Mouse (Mus musculus) c-Kit-positive CD71-negative TER-119-negative erythroid progenitor cells, embryonic 14.5 days (primary cell): ENCODE data around the gene Snrk.
"Not testable (repeated sequence)": the region's sequence is repeated elsewhere in the genome, so short reads cannot be mapped to it uniquely, and the experiment has no call there.

ENCODE experiments used
- DNase-seq: peaks from one replicate; pipeline ENCODE4 v3.0.0-alpha.2; 2013; ENCODE audit warnings: low read depth

Gene Snrk

GRCm38 (mm10) chr9:122145677-122146076, 28.6 kb downstream of the Snrk start:
- no peak for DNase-seq

DNA sequence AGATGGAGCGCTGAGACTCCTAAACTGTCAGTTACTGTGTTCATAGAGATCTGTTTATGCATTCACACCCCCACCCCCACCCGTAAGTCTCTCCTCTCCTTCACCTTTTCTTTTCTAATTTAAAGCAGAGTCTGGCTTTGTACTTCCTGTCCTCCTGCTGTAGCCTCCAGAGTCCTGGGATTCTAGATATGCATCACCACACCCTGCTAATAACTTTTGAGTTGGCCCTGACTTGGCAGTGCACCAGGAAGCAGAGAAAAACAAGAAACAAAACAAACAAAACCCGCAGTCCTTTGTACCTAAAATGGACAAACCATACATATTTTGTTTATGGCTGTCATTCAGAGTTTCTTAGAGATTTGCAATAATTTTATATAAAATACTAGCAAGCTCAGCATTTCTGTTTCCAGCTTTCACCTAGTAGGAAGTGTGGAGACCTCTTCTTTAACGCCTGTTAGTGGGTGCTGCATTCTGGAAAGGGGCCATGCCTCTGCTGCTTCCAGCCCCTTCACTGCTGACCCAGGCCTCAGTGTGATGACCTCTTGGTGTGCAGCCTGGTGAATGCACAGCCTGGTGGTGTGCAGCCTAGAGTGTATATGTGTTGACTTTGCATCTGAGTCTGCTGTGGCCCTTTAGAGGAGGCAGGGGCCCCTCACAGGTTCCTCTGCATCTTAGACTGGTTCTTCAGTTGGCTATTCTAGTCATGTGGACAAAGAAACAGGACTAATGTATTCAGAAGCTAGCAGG, 29.2 kb downstream of the Snrk start:
- DNase-seq = no peak

DNA sequence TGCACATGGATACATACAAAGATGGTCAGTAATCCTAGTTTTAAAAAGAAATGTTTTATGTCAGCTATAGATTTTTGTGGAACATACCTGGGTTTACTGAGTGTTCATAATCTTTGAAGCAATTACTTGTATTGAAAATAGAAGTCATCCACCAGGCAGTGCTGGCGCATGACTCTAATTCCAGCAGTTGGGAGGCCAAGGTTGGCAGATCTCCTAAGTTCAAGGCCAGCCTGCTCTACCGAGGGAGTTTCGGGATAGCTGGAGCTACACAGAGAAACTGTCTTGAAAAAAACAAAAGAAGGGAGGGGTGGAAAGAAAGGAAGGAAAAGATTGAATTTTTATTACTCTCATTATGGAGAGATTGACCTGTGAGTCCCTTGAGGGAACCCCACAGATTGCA, 31.3 kb downstream of the Snrk start:
- DNase-seq = no peak

GRCm38 (mm10) chr9:122149997-122150826, 33.1 kb downstream of the Snrk start:
- no peak for DNase-seq

GRCm38 (mm10) chr9:122152063-122152462, 35.0 kb downstream of the Snrk start:
- no peak for DNase-seq

GRCm38 (mm10) chr9:122152501-122152900, 35.4 kb downstream of the Snrk start:
- no peak for DNase-seq

DNA sequence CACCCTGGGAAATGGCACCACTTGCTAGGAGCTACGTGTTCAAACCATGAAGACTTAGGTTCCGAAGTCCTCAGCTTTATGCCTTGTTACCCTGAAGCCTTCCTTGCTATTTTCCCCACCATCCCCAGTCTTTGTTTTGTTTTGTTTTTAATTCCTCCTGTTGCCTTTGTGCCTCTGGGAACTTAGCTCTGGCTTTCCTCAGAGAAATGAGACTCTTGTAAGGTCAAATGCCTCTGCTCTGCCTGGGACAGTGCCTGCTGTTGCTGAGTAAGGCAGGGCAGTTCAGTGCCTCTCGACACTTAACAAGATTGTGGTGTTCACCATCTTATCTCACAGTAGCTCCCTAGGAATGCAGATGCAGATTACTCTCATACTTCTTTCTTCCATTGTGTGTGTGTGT, 36.4 kb downstream of the Snrk start:
- DNase-seq = no peak

DNA sequence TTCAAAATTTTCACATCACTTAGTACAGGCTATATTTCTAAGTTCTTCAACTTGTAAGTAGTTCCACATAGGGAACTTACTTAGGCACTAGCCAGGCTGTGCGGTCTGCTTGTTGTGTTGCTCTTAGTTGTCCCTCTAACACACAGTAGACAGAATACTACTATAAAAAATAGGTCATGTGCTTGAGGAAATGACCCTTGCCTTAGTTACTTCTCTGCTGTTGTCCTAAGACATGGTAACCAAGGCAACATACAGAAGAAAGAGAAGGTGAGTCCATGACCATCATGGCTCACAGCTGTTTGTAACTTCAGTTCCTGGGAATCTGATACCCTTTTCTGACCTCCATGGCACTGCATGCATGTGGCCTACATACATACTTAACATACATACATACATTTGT, 38.1 kb downstream of the Snrk start:
- DNase-seq = no peak

DNA sequence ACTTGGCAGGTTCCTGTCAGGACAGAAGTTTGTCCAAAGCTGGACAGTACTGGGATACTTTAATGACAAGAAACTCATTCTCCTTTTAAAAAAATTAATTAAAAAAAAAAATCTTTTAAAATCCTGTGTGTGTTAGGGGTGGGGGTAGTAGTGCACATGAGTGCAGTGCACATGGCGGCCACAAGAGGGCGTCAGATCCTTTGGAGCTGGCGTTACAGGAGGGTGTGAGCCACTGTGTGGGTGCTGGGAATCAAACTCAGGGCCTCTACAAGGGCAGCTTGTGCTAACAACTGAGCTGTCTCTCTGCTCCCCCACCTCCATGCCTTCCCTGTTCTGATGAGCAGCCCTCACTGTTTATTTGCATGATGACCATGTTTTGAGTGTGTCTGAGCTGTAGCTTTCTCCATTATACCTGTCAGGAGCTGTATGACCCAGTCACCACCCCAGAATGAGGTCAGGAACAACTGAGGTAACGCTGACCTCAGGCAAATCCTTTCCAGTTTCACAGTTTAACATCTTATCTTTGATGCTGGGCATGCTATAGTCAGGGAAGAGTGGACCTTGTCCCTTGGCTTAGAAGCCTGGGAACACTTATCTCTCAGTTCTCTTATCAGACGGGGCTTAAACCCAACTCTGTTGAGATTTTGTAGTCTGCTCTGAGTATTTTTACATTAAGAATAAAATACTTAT, 39.5 kb downstream of the Snrk start:
- no peak for DNase-seq

DNA sequence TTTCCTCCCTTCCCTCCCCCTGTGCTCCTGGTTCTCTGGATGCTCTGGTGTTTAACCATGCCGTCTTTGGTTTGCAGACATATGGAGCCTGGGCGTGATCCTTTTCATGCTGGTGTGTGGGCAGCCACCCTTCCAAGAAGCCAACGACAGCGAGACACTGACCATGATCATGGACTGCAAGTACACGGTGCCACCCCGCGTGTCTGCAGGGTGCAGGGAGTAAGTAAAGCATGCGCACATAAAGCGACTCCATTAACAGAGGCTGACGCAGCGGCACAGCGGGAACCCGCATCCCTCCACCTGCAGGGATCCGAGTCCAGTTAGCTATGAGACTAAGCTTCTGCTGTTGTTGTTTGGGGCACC, 40.0 kb downstream of the Snrk start:
- no peak for DNase-seq

DNA sequence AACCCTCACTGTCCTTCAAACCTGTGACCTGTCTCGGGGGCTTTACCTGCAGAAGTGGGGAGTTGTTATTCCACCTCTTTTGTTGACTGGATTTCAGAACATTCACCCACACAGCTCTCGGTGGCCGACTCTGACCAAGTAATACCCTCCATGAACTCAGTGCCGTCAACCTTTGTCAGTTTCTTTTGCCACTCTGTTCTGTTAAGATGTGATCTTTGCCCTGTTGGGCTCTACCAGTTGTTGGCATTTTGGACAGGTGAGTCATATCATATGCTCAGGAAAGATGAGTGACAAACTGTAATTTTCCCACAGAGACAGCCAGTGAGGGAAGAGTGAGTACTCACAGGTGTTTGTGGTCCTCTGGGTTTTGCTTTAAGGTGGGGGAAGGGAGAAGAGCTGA, 47.5 kb downstream of the Snrk start:
- DNase-seq = no peak

- not testable (repeated sequence) for DNase-seq
Measured at GRCm38 (mm10) chr9:122167719-122168118, 50.7 kb downstream of the Snrk start.

GRCm38 (mm10) chr9:122169901-122170300, 52.8 kb downstream of the Snrk start:
- DNase-seq = no peak

- no peak for DNase-seq
Measured at GRCm38 (mm10) chr9:122172612-122173186, 55.6 kb downstream of the Snrk start.

DNA sequence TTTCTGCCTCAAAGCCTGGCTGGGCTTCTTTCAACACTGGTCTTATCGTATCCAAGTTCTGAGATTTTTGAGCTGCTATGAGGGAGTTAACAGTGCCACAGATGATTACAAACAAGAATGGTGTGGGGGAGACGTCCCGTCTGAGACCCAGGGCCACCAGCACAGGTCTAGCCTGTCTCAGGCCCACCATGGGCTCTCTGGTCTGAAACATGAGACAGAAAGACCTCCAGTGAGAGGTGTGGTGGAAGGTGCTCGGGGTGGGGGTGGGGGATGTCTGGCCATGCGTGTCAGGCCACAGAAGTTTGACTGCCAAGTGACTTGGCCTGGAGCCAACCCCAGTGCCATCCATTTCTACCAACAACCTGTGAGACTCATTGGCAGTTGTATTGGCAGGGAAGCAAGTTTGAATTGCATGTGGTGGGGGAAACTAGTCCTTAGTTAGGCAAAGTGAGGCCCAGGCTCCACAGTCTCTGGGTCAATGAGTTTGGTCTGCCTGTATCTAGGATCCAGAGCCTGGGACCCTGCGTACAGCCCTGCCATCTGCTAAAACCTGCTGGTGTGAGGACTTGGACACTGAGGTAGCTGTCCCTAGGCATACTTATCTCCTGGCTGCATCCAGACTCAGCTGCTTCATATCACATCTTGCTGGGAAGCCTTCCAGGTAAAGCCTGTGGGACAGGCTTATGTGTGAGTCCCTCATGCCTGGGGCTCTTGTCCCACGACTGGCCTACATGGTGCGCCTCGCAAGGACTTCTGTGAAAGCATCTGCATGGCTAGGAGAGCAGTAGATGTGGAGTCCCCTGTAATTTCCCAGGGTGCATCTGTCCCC, 56.6 kb downstream of the Snrk start:
- DNase-seq = no peak

- DNase-seq = no peak
Measured at GRCm38 (mm10) chr9:122174723-122175122, 57.7 kb downstream of the Snrk start.

- DNase-seq = no peak
Measured at GRCm38 (mm10) chr9:122177256-122178220, 60.5 kb downstream of the Snrk start.

- no peak for DNase-seq
Measured at GRCm38 (mm10) chr9:122178427-122178826, 61.4 kb downstream of the Snrk start.

- DNase-seq = no peak
Measured at GRCm38 (mm10) chr9:122180105-122180504, 63.0 kb downstream of the Snrk start.

- DNase-seq = no peak
Measured at GRCm38 (mm10) chr9:122183074-122183473, 66.0 kb downstream of the Snrk start.
